Mouse (Mus musculus) stomach, postnatal 0 days (tissue): Measurements from ENCODE around the gene Rnase10. TPM values are rescaled to one million over a fixed set of nuclear protein-coding genes. Genes with fewer than 3 reads are reported as not detected.

Experiments
- ATAC-seq: fragments of 200-750 bp; cut with Nextera tagmentation; 2 replicates; pipeline ENCODE4 v1.8.0; 2017; ENCODE audit not compliant: low FRiP score, low TSS enrichment
- DNase-seq: peaks from one replicate; pipeline ENCODE4 v3.0.0-alpha.2; 2016; ENCODE audit warnings: low spot score
- H3K27ac ChIP-seq: fragments of 300-500 bp; sonication (generic); replicated peaks from 2 replicates; pipeline ENCODE4 v1.5.1; 2014; ENCODE audit warnings: mild to moderate bottlenecking, control low read depth
- H3K27me3 ChIP-seq: fragments of 300-500 bp; sonication (generic); 2 replicates; pipeline ENCODE4 v1.6.1; 2014; ENCODE audit warnings: low read length; ENCODE audit not compliant: control insufficient read depth, insufficient read depth
- H3K36me3 ChIP-seq: fragments of 300-500 bp; sonication (generic); 2 replicates; pipeline ENCODE4 v1.6.1; 2014; ENCODE audit warnings: low read length, mixed read lengths; ENCODE audit not compliant: control insufficient read depth, insufficient read depth
- H3K4me1 ChIP-seq: fragments of 300-500 bp; sonication (generic); replicated peaks from 2 replicates; pipeline ENCODE4 v1.6.1; 2014; ENCODE audit warnings: antibody characterized with exemption; ENCODE audit not compliant: control insufficient read depth, insufficient read depth
- H3K4me2 ChIP-seq: fragments of 300-500 bp; sonication (generic); replicated peaks from 2 replicates; pipeline ENCODE4 v1.6.1; 2014; ENCODE audit warnings: low read depth, mild to moderate bottlenecking, control low read depth, moderate library complexity
- H3K4me3 ChIP-seq: fragments of 300-500 bp; sonication (generic); 2 replicates; pipeline ENCODE4 v1.5.1; 2014; ENCODE audit warnings: low read depth, low read length, control low read depth
- H3K9ac ChIP-seq: fragments of 300-500 bp; sonication (generic); 2 replicates; pipeline ENCODE4 v1.6.1; 2014; ENCODE audit warnings: mild to moderate bottlenecking, low read length, control low read depth, mixed read lengths
- H3K9me3 ChIP-seq: fragments of 300-500 bp; sonication (generic); 2 replicates; pipeline ENCODE4 v1.6.1; 2016; ENCODE audit warnings: low read length; ENCODE audit not compliant: control insufficient read depth
- CTCF ChIP-seq: IDR thresholded peaks from 2 replicates; pipeline ENCODE4 v1.5.1; 2016; ENCODE audit warnings: antibody characterized with exemption, low read depth, mild to moderate bottlenecking, moderate library complexity
- EP300 ChIP-seq: optimal IDR thresholded peaks from 2 replicates; pipeline ENCODE3; 2016; ENCODE audit warnings: antibody characterized with exemption
- WGBS: fragments of 180-500 bp; shearing (Covaris S2); extraction: QIAGEN DNeasy Blood & Tissue Kit; methylation state at CpG from one replicate; pipeline ENCODE4 v1.1.7; 2014; 5-methylcytosine and 5-hydroxymethylcytosine counted together
- polyA plus RNA-seq: library from polyadenylated mRNA; unstranded; fragments of >200 nt; fragmentation: Nextera tagmentation; extraction: Ambion mirVana; gene quantifications from 2 replicates; pipeline ENCODE4 v1.2.1, GENCODE M21; 2015

The Rnase10 gene
- polyA plus RNA-seq, 1 experiment from 2014 or later = 0.11 TPM

DNA sequence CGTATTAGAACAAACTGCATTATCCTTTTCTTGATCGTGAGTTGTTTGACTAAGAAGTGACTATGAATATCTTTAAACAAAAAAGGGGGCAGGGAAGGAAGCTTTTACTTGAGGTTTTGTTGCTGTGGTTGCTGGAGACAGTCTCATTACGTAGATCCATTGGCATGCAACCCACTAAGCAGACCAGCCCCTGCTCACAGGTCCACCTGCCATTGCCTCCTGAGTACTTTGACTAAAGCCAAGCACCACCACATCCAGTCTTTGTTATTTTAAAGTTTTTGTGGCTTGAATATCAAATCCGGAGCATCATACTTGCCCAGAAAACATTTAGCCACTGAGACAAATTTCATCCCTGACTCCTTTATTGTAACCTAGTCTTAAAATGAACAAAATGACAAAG, 28.7 kb downstream of the Rnase10 start:
- 69% methylated on average over 4 of the region's 4 CpGs for WGBS
- ATAC-seq (no peak), DNase-seq (no peak)
- no peak overlapping the region for H3K4me2 ChIP-seq
- no peaks in the 10 kb centered on the region for H3K4me1 ChIP-seq
- H3K9ac ChIP-seq = no peak overlapping the region
- no peak overlapping the region for H3K27ac ChIP-seq
- no peaks in the 10 kb centered on the region for H3K27me3 ChIP-seq
- H3K4me3 ChIP-seq = no peak overlapping the region
- H3K9me3 ChIP-seq = no peaks in the 10 kb centered on the region
- no peaks in the 10 kb centered on the region for H3K36me3 ChIP-seq
- no peak for TF ChIP-seq CTCF
- no peak for TF ChIP-seq EP300

DNA sequence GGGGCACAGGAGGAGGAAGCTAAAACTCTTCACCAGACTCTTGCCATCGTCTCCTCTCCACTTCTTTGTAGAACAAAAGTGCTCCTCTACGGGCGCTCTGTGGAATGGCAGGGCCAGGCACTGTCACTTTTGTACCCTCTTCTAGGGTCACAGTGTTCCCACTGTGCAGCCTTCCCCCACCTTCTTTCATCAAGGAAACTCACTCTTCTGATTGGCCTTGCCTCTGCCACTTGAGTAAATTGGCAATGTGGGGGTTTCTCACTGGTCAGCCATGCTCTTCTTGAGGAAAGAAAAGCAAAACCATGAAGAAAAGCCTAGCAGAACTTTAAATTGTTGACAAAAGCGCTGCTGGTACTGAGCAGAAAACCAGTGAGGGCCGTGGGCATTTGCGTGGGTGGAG, 34.2 kb downstream of the Rnase10 start, which contains the start of gene Rnase9:
Gene Rnase9, minus strand, starts transcription at position 101 of the 400 bp plus-strand sequence.
- H3K27me3 ChIP-seq = no peaks in the 10 kb centered on the region
- no peak for DNase-seq
- no peak within 1 kb of the TSS for H3K9ac ChIP-seq
- H3K4me2 ChIP-seq = no peak within 1 kb of the TSS
- no peak within 1 kb of the TSS for H3K4me3 ChIP-seq
- H3K4me1 ChIP-seq = no peaks in the 10 kb centered on the region
- WGBS = 83% methylated on average over 6 of the region's 6 CpGs
- no peak within 1 kb of the TSS for H3K27ac ChIP-seq
- H3K9me3 ChIP-seq = no peaks in the 10 kb centered on the region
- no peak for ATAC-seq
- H3K36me3 ChIP-seq = no peaks in the 10 kb centered on the region
- TF ChIP-seq EP300 (no peak), CTCF (no peak)

DNA sequence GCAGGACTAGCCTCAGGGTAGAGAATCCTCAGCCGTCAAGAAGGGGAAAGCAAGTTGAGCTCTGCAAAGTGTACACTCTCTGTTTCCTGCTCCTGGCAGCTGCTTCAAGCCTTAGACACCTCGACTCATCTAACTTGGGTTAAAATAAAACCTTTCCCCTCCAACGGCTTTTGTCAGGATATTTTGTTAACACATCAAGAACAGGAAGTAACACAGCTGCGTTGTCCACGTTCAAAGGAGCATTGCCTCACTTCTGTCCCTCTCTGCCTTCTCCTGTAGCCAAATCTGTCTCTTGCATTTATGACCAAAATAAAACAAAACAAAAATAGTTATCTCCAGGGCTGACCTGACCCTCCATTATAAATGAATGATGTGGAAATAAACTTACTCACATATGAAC, 40.3 kb downstream of the Rnase10 start:
- no peak overlapping the region for H3K9ac ChIP-seq
- no peak overlapping the region for H3K4me3 ChIP-seq
- TF ChIP-seq EP300 = no peak
- no peak for TF ChIP-seq CTCF
- ATAC-seq (no peak), DNase-seq (no peak)
- H3K27ac ChIP-seq = no peak overlapping the region
- WGBS = 31% methylated on average over 5 of the region's 5 CpGs
- H3K4me1 ChIP-seq = no peaks in the 10 kb centered on the region
- H3K4me2 ChIP-seq = no peak overlapping the region
- H3K27me3 ChIP-seq = no peaks in the 10 kb centered on the region
- H3K9me3 ChIP-seq = no peaks in the 10 kb centered on the region
- H3K36me3 ChIP-seq = no peaks in the 10 kb centered on the region

DNA sequence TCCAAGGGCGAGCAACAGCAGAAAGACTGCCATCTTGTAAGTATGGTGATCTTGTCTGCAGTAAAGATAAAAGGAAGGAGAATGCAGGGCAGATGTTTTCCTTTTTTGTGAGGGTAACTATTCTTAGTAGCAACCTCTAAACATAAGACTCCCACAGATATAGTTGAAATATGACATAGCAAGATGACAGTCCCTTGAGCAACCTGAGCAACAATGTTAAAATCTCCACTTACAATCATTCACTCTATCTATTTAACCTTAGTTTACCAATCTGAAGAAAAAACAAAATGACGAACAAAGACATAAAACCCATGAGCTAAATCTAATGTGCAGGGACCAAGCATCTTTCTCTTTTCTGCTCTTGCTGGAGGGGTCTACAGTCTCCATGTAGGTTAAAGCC, 42.5 kb downstream of the Rnase10 start, which contains the start of gene Rnase11:
Gene Rnase11, minus strand, starts transcription at position 101 of the 400 bp plus-strand sequence.
- H3K27me3 ChIP-seq = no peaks in the 10 kb centered on the region
- H3K9me3 ChIP-seq = no peaks in the 10 kb centered on the region
- H3K9ac ChIP-seq = no peak within 1 kb of the TSS
- no peak within 1 kb of the TSS for H3K4me3 ChIP-seq
- DNase-seq = no peak
- no peak for ATAC-seq
- TF ChIP-seq EP300 = no peak
- no peak for TF ChIP-seq CTCF
- 80% methylated on average over 2 of the region's 2 CpGs for WGBS
- H3K4me2 ChIP-seq = no peak within 1 kb of the TSS
- H3K4me1 ChIP-seq = no peaks in the 10 kb centered on the region
- H3K27ac ChIP-seq = no peak within 1 kb of the TSS
- no peaks in the 10 kb centered on the region for H3K36me3 ChIP-seq

DNA sequence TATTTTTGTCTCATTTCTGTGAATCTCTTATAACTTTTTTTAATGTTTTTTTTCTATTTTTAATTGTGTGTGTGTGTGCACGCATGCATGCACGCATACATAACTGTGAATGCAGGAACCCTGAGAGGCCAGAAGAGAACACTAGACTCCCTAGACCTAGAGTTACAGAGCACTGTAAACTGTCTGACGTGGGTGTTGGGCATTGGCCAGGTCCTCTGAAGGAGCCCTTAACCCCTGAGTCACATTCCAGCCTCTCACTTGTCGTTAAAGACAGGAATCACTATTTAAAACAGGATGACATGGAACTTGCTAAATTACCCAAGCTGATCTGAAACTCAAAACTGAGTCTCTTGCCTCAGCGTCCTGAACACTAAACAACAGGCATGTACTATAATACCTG, 44.4 kb downstream of the Rnase10 start:
- Histone ChIP-seq H3K27ac (no peak overlapping the region), H3K4me3 (no peak overlapping the region), H3K4me2 (no peak overlapping the region), H3K4me1 (no peaks in the 10 kb centered on the region), H3K9me3 (no peaks in the 10 kb centered on the region), H3K36me3 (no peaks in the 10 kb centered on the region), H3K27me3 (no peaks in the 10 kb centered on the region), H3K9ac (no peak overlapping the region)
- 53% methylated on average over 5 of the region's 5 CpGs for WGBS
- no peak for DNase-seq
- no peak for TF ChIP-seq EP300
- no peak for TF ChIP-seq CTCF
- no peak for ATAC-seq

DNA sequence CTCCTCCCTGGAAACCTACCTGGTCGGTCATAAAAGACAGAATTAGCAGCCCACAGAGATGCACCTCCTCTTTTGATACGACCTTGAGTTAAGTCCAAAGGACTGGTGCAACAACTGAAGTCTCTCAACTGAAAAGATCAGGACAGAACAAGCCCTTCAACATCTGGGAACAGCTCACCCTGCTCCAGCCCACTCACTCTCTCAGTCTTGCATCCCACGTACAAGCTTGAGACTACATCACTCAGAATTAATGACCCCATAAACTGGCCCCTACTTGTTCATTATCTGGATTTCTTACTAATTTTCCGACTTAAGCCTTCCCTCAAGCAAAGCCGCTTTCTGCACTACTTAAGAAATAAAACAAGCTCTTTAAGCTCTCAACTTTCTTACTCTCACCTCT, 45.6 kb downstream of the Rnase10 start:
- Histone ChIP-seq H3K4me1 (no peaks in the 10 kb centered on the region), H3K27me3 (no peaks in the 10 kb centered on the region), H3K27ac (no peak overlapping the region), H3K36me3 (no peaks in the 10 kb centered on the region), H3K4me2 (no peak overlapping the region), H3K9ac (no peak overlapping the region), H3K4me3 (no peak overlapping the region), H3K9me3 (no peaks in the 10 kb centered on the region)
- 61% methylated on average over 5 of the region's 5 CpGs for WGBS
- DNase-seq = no peak
- ATAC-seq = no peak
- TF ChIP-seq EP300 (no peak), CTCF (no peak)
